Mouse (Mus musculus): Measurements from ENCODE around the gene Srsf1.

- TF ChIP-seq CTCF (IDR thresholded peaks at IDR 0.05; ENCODE audit: low read depth, low read length) = no peak
- no peak for TF ChIP-seq POLR2A (IDR thresholded peaks at IDR 0.05; ENCODE audit: insufficient read depth, low read length)
- no peak for TF ChIP-seq EP300 (IDR thresholded peaks at IDR 0.05; ENCODE audit: insufficient read depth, low read depth, low read length)
Observed at GRCm38 (mm10) chr11:88068411-88069245, 21.5 kb downstream of the Srsf1 start.

Measured in ES-Bruce4 (cell line).